Mouse (Mus musculus) CH12.LX (cell line): ENCODE data around the gene Wwc2. TPM values are rescaled to one million over a fixed set of nuclear protein-coding genes. Genes with fewer than 3 reads are reported as not detected.

ENCODE experiments used
- DNase-seq: peaks from one replicate; pipeline ENCODE4 v3.0.0-alpha.2; 2013; ENCODE audit errors: extremely low read depth
- H3K27ac ChIP-seq: 2 replicates; pipeline ENCODE4 v1.5.1; 2012; ENCODE audit warnings: low read depth, mild to moderate bottlenecking, control low read depth, moderate library complexity; ENCODE audit not compliant: insufficient read depth
- H3K27me3 ChIP-seq: replicated peaks from 2 replicates; pipeline ENCODE3; 2012; ENCODE audit warnings: inconsistent platforms
- H3K36me3 ChIP-seq, 2 experiments: replicated peaks in 1 of 2; 2 replicates each; pipeline versions ENCODE3 to v1.6.1; 2012; ENCODE audit warnings: inconsistent platforms in 1 of 2, low read length in 1 of 2, mild to moderate bottlenecking in 1 of 2, mixed read lengths in 1 of 2, moderate library complexity in 1 of 2; ENCODE audit not compliant: control insufficient read depth in 1 of 2, insufficient read depth in 1 of 2
- H3K4me1 ChIP-seq, 2 experiments: 2 replicates each; pipeline ENCODE4 v1.6.1; 2012; ENCODE audit warnings: inconsistent platforms in 1 of 2, moderate library complexity in 1 of 2; ENCODE audit not compliant: insufficient read depth in 2 of 2, control insufficient read depth in 1 of 2
- H3K4me2 ChIP-seq: 2 replicates; pipeline ENCODE4 v1.6.1; 2012; ENCODE audit warnings: low read depth, mild to moderate bottlenecking, control low read depth; ENCODE audit not compliant: poor library complexity, insufficient read depth, severe bottlenecking
- H3K4me3 ChIP-seq, 3 experiments: fragments of 150-350 bp in 1 of 3; sonication (generic) in 1 of 3; replicated peaks in 1 of 3; 2 replicates each; pipeline versions ENCODE3 to v1.5.1; 2011 to 2012; ENCODE audit warnings: low read depth in 2 of 3, low read length in 2 of 3, mild to moderate bottlenecking in 2 of 3, moderate library complexity in 2 of 3, control low read depth in 1 of 3, improper control_type of control experiment in 1 of 3, inconsistent platforms in 1 of 3, mixed read lengths in 1 of 3; ENCODE audit not compliant: poor library complexity in 1 of 3
- H3K79me2 ChIP-seq: replicated peaks from 2 replicates; pipeline ENCODE4 v1.6.1; 2012; ENCODE audit warnings: mild to moderate bottlenecking, moderate library complexity; ENCODE audit not compliant: control insufficient read depth, poor library complexity, insufficient read depth, severe bottlenecking; ENCODE audit errors: extremely low read depth
- H3K9ac ChIP-seq: 2 replicates; pipeline ENCODE4 v1.6.1; 2012; ENCODE audit warnings: low read depth, mild to moderate bottlenecking, control low read depth, moderate library complexity; ENCODE audit not compliant: insufficient read depth
- H3K9me3 ChIP-seq: replicated peaks from 2 replicates; pipeline ENCODE3; 2012; ENCODE audit warnings: low read length, inconsistent platforms, mixed read lengths
- CHD1 ChIP-seq: IDR thresholded peaks from 2 replicates; pipeline ENCODE4 v1.6.1; 2012; ENCODE audit warnings: low read depth, low read length, improper control_type of control experiment, inconsistent platforms
- EP300 ChIP-seq: IDR thresholded peaks from 2 replicates; pipeline ENCODE4 v1.6.1; 2011; ENCODE audit warnings: low read length, improper control_type of control experiment
- ETS1 ChIP-seq: conservative IDR thresholded peaks from 2 replicates; pipeline ENCODE4 v1.6.1; 2012; ENCODE audit warnings: low read depth, mild to moderate bottlenecking, inconsistent platforms, low read length, improper control_type of control experiment, moderate library complexity
- HCFC1 ChIP-seq: IDR thresholded peaks from 2 replicates; pipeline ENCODE4 v1.6.1; 2012; ENCODE audit warnings: low read depth, mild to moderate bottlenecking, inconsistent platforms, low read length, improper control_type of control experiment
- IRF4 ChIP-seq: IDR thresholded peaks from 2 replicates; pipeline ENCODE4 v1.6.1; 2014; ENCODE audit warnings: low read depth, mild to moderate bottlenecking, inconsistent platforms, low read length, improper control_type of control experiment
- JUN ChIP-seq: IDR thresholded peaks from 2 replicates; pipeline ENCODE4 v1.6.1; 2011; ENCODE audit warnings: low read depth, mild to moderate bottlenecking, low read length, improper control_type of control experiment, moderate library complexity; ENCODE audit not compliant: insufficient read depth
- JUND ChIP-seq: conservative IDR thresholded peaks from 2 replicates; pipeline ENCODE4 v1.6.1; 2011; ENCODE audit warnings: low read depth, low read length, improper control_type of control experiment
- KAT2A ChIP-seq: IDR thresholded peaks from 2 replicates; pipeline ENCODE4 v1.6.1; 2012; ENCODE audit warnings: low read length, improper control_type of control experiment, inconsistent platforms; ENCODE audit not compliant: insufficient replicate concordance
- MEF2A ChIP-seq: IDR thresholded peaks from 2 replicates; pipeline ENCODE4 v1.6.1; 2014; ENCODE audit warnings: low read depth, mild to moderate bottlenecking, inconsistent platforms, low read length, improper control_type of control experiment, borderline replicate concordance
- MXI1 ChIP-seq: IDR thresholded peaks from 2 replicates; pipeline ENCODE4 v1.6.1; 2011; ENCODE audit warnings: mild to moderate bottlenecking, low read depth, low read length, improper control_type of control experiment
- MYC ChIP-seq: IDR thresholded peaks from 2 replicates; pipeline ENCODE4 v1.6.1; 2011; ENCODE audit warnings: low read depth, mild to moderate bottlenecking, improper control_type of control experiment, low read length
- NRF1 ChIP-seq: IDR thresholded peaks from 2 replicates; pipeline ENCODE4 v1.6.1; 2014; ENCODE audit warnings: low read depth, mild to moderate bottlenecking, inconsistent platforms, low read length, improper control_type of control experiment, moderate library complexity
- RCOR1 ChIP-seq: conservative IDR thresholded peaks from 2 replicates; pipeline ENCODE4 v1.6.1; 2012; ENCODE audit warnings: low read depth, mild to moderate bottlenecking, inconsistent platforms, low read length, improper control_type of control experiment
- SMC3 ChIP-seq: IDR thresholded peaks from 2 replicates; pipeline ENCODE4 v1.6.1; 2011; ENCODE audit warnings: low read depth, low read length, improper control_type of control experiment
- TCF12 ChIP-seq: IDR thresholded peaks from 2 replicates; pipeline ENCODE4 v1.6.1; 2014; ENCODE audit warnings: low read depth, mild to moderate bottlenecking, inconsistent platforms, low read length, improper control_type of control experiment
- UBTF ChIP-seq: IDR thresholded peaks from 2 replicates; pipeline ENCODE4 v1.6.1; 2012; ENCODE audit warnings: low read depth, mild to moderate bottlenecking, inconsistent platforms, low read length, improper control_type of control experiment, moderate library complexity
- USF1 ChIP-seq: IDR thresholded peaks from 2 replicates; pipeline ENCODE4 v1.6.1; 2014; ENCODE audit warnings: low read depth, mild to moderate bottlenecking, inconsistent platforms, low read length, improper control_type of control experiment
- USF2 ChIP-seq: conservative IDR thresholded peaks from 2 replicates; pipeline ENCODE4 v1.6.1; 2011; ENCODE audit warnings: low read depth, low read length, improper control_type of control experiment
- ZC3H11A ChIP-seq: IDR thresholded peaks from 2 replicates; pipeline ENCODE4 v1.6.1; 2012; ENCODE audit warnings: low read depth, mild to moderate bottlenecking, inconsistent platforms, low read length, improper control_type of control experiment
- ZKSCAN1 ChIP-seq: IDR thresholded peaks from 2 replicates; pipeline ENCODE4 v1.6.1; 2012; ENCODE audit warnings: low read depth, inconsistent platforms, low read length, improper control_type of control experiment, borderline replicate concordance
- ZMIZ1 ChIP-seq: IDR thresholded peaks from 2 replicates; pipeline ENCODE4 v1.6.1; 2012; ENCODE audit warnings: low read depth, mild to moderate bottlenecking, inconsistent platforms, low read length, improper control_type of control experiment
- ZNF384 ChIP-seq: IDR thresholded peaks from 2 replicates; pipeline ENCODE4 v1.6.1; 2012; ENCODE audit warnings: low read depth, low read length, improper control_type of control experiment, inconsistent platforms
- dilution Hi-C: fragments of 300-500 bp; cut with MboI; formaldehyde crosslinking; loops from 2 replicates; pipeline ENCODE4 v1.14.3; 2020; ENCODE audit warnings: low sequenced_read_pairs; ENCODE audit not compliant: extremely low pct_unique_long_range_greater_than_20kb, extremely low pct_ligation_motif_present
- in situ Hi-C: fragments of 300-500 bp; cut with MboI; formaldehyde crosslinking; loops from 3 replicates; pipeline ENCODE4 v1.14.3; 2019; ENCODE audit warnings: low sequenced_read_pairs, low pct_ligation_motif_present, low pct_unique_long_range_greater_than_20kb, mixed read lengths
- polyA plus RNA-seq: library from polyadenylated mRNA; unstranded; fragments of >175 nt; gene quantifications from 2 replicates; pipeline ENCODE4 v1.2.1, GENCODE M21; 2012; ENCODE audit warnings: low read depth; ENCODE audit not compliant: insufficient read length
- total RNA-seq, 2 experiments: library from RNA; depleted of rRNA; stranded (reverse); fragments of 300-350 nt in 1 of 2; fragments of >200 nt in 1 of 2; gene quantifications; 2 replicates each; pipeline ENCODE4 v1.2.3; 2012 to 2014

Wwc2 gene
- total and polyA plus RNA-seq, 3 experiments, result 0.04 to 1.1 (median 0.32) TPM

DNA sequence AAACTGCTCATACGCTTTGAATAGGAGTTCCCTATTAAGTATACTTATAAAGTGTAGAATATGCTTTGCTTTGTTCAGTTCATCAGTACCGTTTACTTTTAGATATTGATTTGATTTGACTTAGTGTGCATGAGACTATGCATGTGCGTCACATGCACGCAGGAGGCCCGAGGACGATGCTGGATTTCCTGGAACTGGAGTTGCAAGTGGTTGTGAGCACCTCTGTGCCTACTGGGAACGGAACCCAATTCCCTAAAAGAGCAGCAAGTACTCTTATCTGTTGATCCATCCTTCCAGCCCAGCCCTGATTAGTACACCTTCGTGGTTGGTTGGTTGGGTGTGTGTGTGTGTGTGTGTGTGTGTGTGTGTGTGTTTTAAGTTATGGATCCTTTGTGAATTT lies 76.6 kb downstream of the Wwc2 start:
- H3K79me2 ChIP-seq, result no peaks in the 10 kb centered on the region
- no peak overlapping the region for H3K4me3 ChIP-seq
- H3K27me3 ChIP-seq, result no peaks in the 10 kb centered on the region
- H3K9me3 ChIP-seq, result no peaks in the 10 kb centered on the region
- H3K4me1 ChIP-seq, result peaks cover 0 to 23% of the 10 kb centered on the region in 2 experiments; a peak in 2 of 4 replicates
- no peak for TF ChIP-seq MEF2A
- TF ChIP-seq CHD1, result no peak
- no peak for TF ChIP-seq UBTF
- no peak for TF ChIP-seq JUN
- no peak for TF ChIP-seq JUND
- TF ChIP-seq ZC3H11A, result no peak
- TF ChIP-seq IRF4, result no peak
- TF ChIP-seq EP300, result no peak
- TF ChIP-seq NRF1, result no peak
- no peak for TF ChIP-seq ZMIZ1
- no peak for TF ChIP-seq USF1
- TF ChIP-seq MXI1, result no peak
- no peak for TF ChIP-seq KAT2A
- no peak for TF ChIP-seq SMC3
- no peak for TF ChIP-seq RCOR1
- TF ChIP-seq ZNF384, result no peak
- no peak for TF ChIP-seq USF2
- no peak for TF ChIP-seq TCF12
- no peak for TF ChIP-seq MYC
- no peak overlapping the region for H3K9ac ChIP-seq
- dilution Hi-C loops (no loop called here), in situ Hi-C loops (no loop called here)
- DNase-seq, result no peak
- H3K4me2 ChIP-seq, result no peak overlapping the region
- no peaks in the 10 kb centered on the region for H3K36me3 ChIP-seq
- H3K27ac ChIP-seq, result no peak overlapping the region

DNA sequence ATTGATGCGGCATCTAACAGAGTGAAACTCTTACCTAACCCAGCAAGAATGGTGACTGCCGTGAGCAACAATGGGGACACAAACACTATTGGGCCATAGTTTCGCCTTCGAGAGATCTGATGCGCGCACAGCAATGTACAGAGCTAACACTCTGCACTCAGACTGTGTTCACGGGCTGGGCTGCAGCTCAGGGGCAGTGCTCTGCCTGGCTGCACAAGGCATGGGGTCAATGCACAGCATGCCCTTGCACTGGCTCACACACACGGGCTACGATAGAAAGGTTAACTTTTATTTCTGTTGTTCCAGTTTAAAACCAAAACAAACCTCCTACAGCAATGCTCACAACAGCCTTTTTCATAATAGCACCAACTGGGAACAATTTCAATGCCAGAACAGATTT lies 77.1 kb downstream of the Wwc2 start:
- TF ChIP-seq HCFC1 (no peak), KAT2A (no peak), CHD1 (no peak), MYC (no peak), ZKSCAN1 (no peak), ETS1 (no peak), USF2 (no peak), IRF4 (no peak), EP300 (no peak)

More for the DNA sequence above, 77.1 kb downstream of the Wwc2 start:
- H3K4me1 ChIP-seq, result peaks cover 0 to 23% of the 10 kb centered on the region in 2 experiments; a peak in 2 of 4 replicates
- H3K4me2 ChIP-seq, result no peak overlapping the region
- H3K9me3 ChIP-seq, result no peaks in the 10 kb centered on the region
- H3K27me3 ChIP-seq, result no peaks in the 10 kb centered on the region
- no peak overlapping the region for H3K27ac ChIP-seq
- no peak overlapping the region for H3K9ac ChIP-seq
- dilution Hi-C loops, result no loop called here
- H3K79me2 ChIP-seq, result no peaks in the 10 kb centered on the region
- H3K4me3 ChIP-seq, result no peak overlapping the region
- in situ Hi-C loops, result no loop called here
- no peaks in the 10 kb centered on the region for H3K36me3 ChIP-seq
- no peak for DNase-seq
